Mouse (Mus musculus) CD8-positive naive resting alpha-beta T cell, adult 2 months (primary cell): ENCODE data around the gene Pdk2.

Experiments
- DNase-seq, 2 experiments: peaks; one replicate each; pipeline ENCODE4 v3.0.0; 2022; ENCODE audit warnings: low read depth in 2 of 2, low spot score in 2 of 2

The Pdk2 gene

GRCm38 (mm10) chr11:94988780-94989561 lies 52.2 kb downstream of the Pdk2 start:
- DNase-seq, result no peak

DNA sequence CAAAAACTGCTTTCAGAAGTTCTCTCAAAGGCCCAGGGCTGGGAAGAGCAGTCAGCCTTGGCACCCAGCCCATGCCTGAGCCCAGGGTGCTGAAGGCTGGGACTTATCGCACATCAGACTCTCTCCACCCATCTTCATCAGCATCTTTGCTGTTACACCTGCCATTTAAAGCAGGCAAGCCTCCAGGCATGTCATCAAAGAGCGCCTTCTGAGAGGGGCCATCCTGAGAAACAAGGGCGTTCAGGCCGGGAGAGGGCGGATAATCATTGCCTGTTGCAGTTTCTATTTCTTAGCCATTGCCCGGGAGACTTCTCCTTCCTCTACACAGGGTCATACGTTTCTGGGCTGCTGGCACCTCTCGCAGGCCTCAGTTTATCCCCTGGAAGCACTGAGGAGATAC lies 53.3 kb downstream of the Pdk2 start:
- no peak for DNase-seq

DNA sequence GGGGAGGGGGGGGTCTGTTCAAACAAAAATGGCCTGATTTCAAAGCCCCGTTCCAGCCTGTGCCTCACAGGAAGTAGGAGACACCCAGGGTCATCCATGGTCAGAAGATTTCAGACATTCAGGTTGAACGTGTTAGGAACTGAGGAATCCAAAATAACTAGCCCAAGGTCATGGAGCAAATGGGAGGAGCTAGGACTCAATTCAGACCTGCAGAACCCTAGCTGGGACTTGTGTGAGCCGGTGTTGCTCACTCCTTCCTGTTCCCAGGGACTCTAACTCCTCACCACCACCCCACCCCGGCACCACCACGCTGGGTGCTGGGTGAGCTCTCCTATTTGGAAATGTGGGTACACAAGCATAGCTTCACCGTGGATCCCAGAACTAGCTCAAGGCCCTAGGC lies 53.8 kb downstream of the Pdk2 start:
- DNase-seq, result no peak

DNA sequence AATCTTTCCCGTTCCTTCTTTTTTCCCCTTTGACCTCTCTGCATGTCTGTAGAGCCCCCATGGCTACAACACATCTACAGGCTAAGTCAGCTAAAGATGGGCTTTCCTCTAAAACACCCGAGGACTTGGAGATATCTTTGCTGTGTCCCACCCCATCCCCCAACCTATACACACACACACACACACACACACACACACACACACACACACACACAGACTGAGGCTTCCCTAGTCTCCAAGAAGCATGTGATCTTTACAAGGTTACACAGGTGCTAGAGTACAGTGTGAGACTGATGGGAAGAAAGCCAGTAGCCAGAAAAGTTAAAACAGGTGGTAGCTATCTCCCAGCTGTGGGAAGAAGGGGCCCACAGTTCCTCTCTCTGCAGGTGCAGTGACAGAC lies 54.7 kb downstream of the Pdk2 start:
- DNase-seq, result no peak

DNA sequence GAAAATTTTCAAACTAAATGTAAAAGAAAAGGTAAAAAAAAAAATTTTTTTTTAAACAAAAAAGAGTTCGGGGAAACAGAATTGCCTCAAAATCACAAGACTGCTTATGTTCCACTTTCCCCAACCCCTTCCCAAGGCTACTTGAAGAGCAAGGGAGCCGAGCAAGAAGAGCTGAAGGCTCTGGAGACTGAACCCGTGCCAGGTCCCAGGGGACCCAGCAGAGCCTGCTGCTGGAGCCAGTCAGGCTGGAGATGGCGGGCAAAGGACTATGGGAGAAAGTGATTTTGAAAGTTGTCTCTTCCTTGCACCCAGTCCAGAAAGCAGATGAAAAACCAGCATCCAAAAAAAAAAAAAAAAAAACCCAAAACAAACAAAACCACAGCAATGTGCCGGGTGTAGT lies 55.3 kb downstream of the Pdk2 start:
- DNase-seq, result no peak

DNA sequence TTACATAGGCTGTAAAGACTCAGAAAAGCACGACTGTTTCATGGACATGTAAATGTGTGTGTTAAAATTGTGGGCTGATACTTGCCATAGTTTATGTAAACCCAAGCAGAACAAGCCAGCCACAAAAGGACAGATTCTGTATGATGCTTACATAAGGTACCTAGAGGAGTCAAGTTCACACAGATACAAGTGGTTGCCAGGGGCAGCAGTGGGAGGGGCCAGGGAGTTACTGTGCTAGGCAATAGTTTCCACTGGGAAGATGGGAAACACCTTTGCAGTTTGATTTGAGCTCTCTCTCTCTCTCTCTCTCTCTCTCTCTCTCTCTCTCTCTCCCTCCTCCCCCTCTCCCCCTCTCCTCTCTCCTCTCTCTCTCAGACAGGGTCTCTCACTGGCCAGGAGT lies 56.0 kb downstream of the Pdk2 start:
- no peak for DNase-seq

- no peak for DNase-seq
These were observed 61.5 kb downstream of the Pdk2 start for GRCm38 (mm10) chr11:94979462-94980179.

GRCm38 (mm10) chr11:94978947-94979346 lies 62.2 kb downstream of the Pdk2 start:
- DNase-seq, result peak; percentile 92 to 93

DNA sequence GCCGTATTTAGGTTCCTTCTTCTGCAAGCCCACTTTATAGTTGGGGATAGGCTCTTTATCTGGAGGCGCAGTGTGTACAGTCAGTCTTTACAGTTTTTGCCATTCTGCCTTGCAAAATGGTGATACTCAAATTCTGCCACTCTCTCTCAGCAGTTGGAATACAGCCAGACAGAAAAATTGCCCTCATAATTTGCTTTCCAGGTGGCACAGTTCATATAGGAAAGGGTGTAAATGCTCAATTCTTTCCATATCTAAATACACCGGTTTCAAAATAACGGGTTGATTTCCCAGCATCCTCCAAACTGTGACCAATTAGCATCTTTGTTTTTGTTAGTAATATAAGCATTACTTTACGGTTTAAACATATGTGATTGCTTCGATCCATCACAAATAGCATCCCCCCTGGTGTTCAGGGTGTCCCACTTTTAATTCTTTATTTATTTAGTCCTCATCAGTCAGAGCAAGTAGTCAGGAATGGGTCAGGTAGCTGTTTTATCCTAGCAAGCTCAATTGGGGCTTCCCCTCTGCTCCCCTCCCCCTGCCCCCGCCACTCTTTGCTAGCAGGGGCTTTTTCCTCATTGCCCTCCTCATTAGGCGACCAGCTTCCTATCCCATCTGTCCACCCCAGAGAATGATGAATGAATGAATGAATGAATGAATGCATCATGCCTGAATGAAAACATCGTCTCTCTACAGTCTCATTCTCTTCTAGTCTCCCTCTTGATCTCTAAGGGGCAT lies 62.8 kb downstream of the Pdk2 start:
- no peak for DNase-seq
